8 mouse cellular contexts compared by ENCODE assay signal in the genomic region with DNA sequence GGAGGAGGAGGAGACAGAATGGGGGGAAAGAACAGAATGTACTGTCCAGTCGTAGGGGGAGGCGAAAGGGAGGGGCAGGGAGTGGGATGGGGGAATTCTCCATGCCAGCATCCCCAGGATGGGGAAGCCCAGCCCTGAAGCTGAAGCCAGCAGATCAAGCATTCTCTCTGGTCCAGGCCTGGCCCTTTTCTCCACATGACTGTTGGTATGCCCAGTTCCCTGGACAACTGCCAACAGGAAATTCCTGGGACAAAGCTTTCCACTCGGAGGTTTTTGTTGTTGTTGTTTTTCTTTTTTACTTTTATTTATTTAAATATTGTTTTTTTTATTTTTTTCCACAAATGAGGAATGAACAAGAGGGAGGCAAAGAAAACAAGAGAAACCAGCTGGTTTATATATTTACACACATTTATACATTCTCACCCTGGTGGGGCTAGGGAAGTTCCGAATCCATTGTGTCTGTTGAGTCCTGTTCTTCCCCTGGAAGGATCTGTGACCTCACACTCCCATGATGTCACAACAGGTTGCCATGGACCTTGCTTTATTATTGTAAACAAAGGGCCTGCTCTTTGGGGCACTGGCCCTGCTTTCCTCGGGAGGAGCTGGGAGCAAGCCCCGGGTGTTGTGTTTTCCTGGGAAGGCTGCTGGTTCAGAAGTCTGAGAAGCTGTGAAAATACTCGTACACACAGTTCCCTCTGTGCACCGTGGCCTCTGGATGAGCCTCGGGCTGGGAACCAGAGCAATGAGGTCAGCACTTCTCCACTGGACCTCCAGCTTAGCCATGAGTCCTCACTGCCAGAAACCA.
DNase-seq lines count a peak whose midpoint lies in the region; ATAC-seq and TF ChIP-seq lines count a peak whose summit lies in the region.

No protein-coding gene starts in this region.

- TF ChIP-seq CTCF in hindbrain, postnatal 0 days (IDR thresholded peaks at IDR 0.05; ENCODE audit: low read depth) = no peak

- peak overlapping the region; percentile 13; the same call in 1 of the 2 replicates for H3K27ac ChIP-seq in hindbrain, postnatal 0 days
- H3K27ac ChIP-seq in stomach, embryonic 15.5 days = peak overlapping the region; percentile 63

- H3K4me1 ChIP-seq in hindbrain, postnatal 0 days (ENCODE audit: insufficient read depth, low read length) = peaks cover 12% of the 10 kb centered on the region
- H3K4me1 ChIP-seq in stomach, embryonic 15.5 days = peaks cover 12% of the 10 kb centered on the region; the same call in 1 of the 2 replicates

- no peaks in the 10 kb centered on the region for H3K36me3 ChIP-seq in hindbrain, postnatal 0 days (ENCODE audit: insufficient read depth, low read length)
- H3K36me3 ChIP-seq in stomach, embryonic 15.5 days = no peaks in the 10 kb centered on the region

- no peak overlapping the region for H3K9ac ChIP-seq in hindbrain, postnatal 0 days (replicated peaks; ENCODE audit: low read length)
- no peak overlapping the region for H3K9ac ChIP-seq in stomach, embryonic 15.5 days

- H3K4me3 ChIP-seq in hindbrain, postnatal 0 days (ENCODE audit: low read length) = no peak overlapping the region
- H3K4me3 ChIP-seq in stomach, embryonic 15.5 days (replicated peaks) = no peak overlapping the region

- H3K9me3 ChIP-seq in hindbrain, postnatal 0 days (ENCODE audit: low read length) = no peaks in the 10 kb centered on the region
- H3K9me3 ChIP-seq in stomach, embryonic 15.5 days = no peaks in the 10 kb centered on the region

- ATAC-seq in hindbrain, postnatal 0 days = peak; percentile 46; the same call in 1 of the 2 replicates
- peak; percentile 57; the same call in 1 of the 2 replicates for ATAC-seq in stomach, embryonic 15.5 days (ENCODE audit: insufficient read depth, low FRiP score, low read depth)

- DNase-seq in layer of hippocampus, postnatal 10 days (ENCODE audit: low spot score in 2 of 2) = peak; percentile 37 to 41
- DNase-seq in layer of hippocampus, adult 9-10 months (ENCODE audit: low spot score) = no peak
- peak; percentile 60 for DNase-seq in brain, adult 2 months (ENCODE audit: low read depth, low spot score)
- peak; percentile 54 to 59 for DNase-seq in gastrocnemius, adult 8-10 months (ENCODE audit: low spot score in 2 of 2)
- peak; percentile 79 for DNase-seq in hindbrain, postnatal 0 days (ENCODE audit: low spot score)
- peak; percentile 82 to 91 for DNase-seq in lung, adult 18-20 months
- no peak for DNase-seq in thymus, postnatal 4 days

- H3K27me3 ChIP-seq in hindbrain, postnatal 0 days (ENCODE audit: insufficient read depth, low read length) = no peaks in the 10 kb centered on the region
- no peaks in the 10 kb centered on the region for H3K27me3 ChIP-seq in stomach, embryonic 15.5 days (replicated peaks)

- no peak overlapping the region for H3K4me2 ChIP-seq in hindbrain, postnatal 0 days (ENCODE audit: low read depth, low read length)
- no peak overlapping the region for H3K4me2 ChIP-seq in stomach, embryonic 15.5 days

- 26% methylated on average over 9 of the region's 9 CpGs for WGBS in hindbrain, postnatal 0 days
- 31% methylated on average over 9 of the region's 9 CpGs for WGBS in stomach, embryonic 15.5 days

Comparison
In these comparisons a context has a peak if more than half of its experiments do, and no peak if none do; other contexts are left out.
1. DNase-seq: peak in layer of hippocampus, postnatal 10 days (2 of 2), brain, adult 2 months (single experiment), gastrocnemius, adult 8-10 months (2 of 2), hindbrain, postnatal 0 days (single experiment) and lung, adult 18-20 months (2 of 2); none in layer of hippocampus, adult 9-10 months (single experiment) and thymus, postnatal 4 days (single experiment).